Mouse (Mus musculus): ENCODE data around the gene 5830411N06Rik.

Gene 5830411N06Rik

DNA sequence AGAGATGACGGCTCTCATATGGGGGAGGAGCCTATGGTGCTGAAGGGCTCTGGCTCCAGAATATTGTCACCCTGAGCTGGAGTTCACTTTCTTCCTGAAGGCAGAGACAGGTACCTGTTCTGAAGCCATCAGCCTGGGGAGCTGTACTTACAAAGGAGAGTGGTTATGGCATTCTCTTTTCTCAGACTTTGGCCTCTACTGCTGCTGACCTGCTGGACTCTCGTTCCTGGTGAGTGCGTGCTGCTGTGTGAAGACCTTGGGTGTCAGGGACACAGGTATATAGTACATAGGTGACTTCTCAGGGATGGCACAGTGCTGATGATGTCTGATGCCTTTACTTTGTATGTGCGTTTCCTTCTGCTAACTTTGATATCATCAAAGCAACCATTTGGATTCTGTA lies at the start of gene 5830411N06Rik:
Gene 5830411N06Rik (plus strand): TSS at position 69 of the 400 bp plus-strand sequence.
- DNase-seq (ENCODE audit: low spot score), result no peak

DNA sequence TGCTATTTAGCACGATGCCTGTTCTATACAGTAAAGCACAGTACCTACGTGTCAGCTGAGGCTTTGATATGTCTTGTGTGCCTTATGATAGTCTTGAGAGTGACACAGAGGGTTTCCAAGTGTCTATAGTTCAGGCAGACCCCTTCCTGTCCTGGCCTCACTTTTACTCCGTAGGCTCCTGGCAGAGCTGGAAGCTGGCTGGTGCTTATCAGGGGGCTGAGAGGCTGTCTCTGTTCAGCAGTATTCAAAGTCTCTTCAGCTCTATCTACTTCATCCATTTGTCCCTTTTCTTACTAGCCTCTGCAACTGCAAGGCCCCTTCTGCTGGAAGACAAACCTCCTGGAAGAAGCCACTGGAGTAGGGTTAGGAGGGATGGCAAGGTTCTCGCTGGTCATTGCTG lies 46.0 kb upstream of the 5830411N06Rik start:
- DNase-seq (ENCODE audit: low spot score), result no peak

GRCm38 (mm10) chr7:140205864-140206263 lies 41.2 kb upstream of the 5830411N06Rik start, which contains the start of gene Olfr524:
Gene Olfr524, minus strand, starts transcription at chr7:140205964.
- no peak for DNase-seq (ENCODE audit: low spot score)

GRCm38 (mm10) chr7:140206904-140207303 lies 40.2 kb upstream of the 5830411N06Rik start:
- DNase-seq (ENCODE audit: low spot score), result no peak

DNA sequence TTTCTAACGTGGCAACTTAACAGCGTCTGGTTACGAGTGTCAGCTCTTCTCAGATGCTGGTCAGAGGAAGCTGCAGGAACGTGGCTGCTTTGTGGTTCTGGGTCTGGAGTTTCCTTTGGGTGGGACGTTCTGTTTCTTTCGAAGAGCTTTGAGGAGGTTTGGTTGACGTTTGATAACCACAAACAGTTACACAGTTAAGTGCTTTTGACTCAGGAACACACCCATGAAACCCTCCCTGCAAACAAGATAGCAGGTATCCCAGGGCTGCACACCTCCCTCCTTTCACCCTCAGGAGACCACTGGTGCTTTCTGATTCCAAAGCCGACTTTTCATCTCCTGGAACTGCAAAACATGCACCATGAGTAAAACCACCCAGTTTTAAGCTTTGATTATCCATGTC lies 38.9 kb upstream of the 5830411N06Rik start:
- DNase-seq (ENCODE audit: low spot score), result no peak

GRCm38 (mm10) chr7:140208677-140209076 lies 38.4 kb upstream of the 5830411N06Rik start:
- no peak for DNase-seq (ENCODE audit: low spot score)

DNA sequence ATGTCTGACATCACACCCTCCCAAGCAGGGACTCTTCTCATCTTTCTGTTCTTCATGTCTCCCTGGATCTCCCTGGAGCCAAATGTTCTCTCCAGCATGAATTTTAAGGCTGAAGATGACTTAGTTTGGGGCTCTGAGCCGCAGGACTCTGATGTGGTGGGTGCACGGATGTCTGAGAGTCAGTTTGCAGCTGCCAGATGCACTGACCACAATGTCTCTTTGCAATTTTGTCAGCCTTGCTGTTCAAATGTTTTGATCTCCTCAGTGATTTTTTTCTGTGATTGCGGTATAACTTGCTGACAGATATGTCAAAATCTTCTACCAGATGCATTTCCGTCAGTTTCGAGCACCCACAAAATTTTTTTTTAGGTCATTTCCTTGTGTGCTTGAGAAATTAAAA lies 33.2 kb upstream of the 5830411N06Rik start:
- DNase-seq (ENCODE audit: low spot score), result no peak

DNA sequence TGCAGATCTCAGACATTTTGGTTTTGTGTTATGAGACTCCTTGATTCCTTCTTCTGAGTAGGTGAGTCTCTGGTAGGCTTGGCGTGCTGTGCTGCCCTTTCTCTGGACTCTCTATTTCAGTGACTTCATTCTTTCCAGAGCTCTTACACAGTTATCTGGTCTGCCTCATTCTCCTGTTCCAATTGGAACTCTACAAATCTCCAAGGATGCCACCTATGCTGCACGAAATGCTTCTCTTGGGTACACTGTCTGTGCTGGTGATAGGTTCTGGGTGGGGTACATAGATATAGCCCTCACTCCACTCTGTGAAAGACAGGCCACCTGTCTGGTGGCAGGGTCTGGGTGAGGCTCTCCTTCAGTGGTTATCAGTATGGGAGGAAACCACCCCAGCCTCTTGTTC lies 29.1 kb upstream of the 5830411N06Rik start, which contains the start of gene Cd163l1:
Gene Cd163l1 (plus strand): TSS at position 301 of the 400 bp plus-strand sequence.
- no peak for DNase-seq (ENCODE audit: low spot score)

DNA sequence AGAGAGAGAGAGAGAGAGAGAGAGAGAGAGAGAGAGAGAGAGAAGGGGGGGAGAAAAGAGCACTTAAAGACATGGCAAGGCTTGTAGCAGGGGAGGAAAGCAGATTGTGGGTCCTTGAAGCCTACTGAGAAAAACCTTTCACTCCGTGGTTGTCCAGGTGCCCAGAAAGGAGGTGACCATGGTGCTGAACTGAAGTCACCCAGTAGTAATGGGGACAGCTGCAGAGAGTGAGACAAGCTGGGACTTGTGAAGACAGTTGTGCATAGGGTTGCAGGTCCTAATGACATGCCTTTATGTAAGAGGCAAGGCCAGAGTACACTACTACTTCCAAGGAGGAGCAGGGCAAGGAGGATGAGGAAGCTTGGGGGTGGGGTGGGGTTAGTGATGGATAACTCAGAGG lies 27.8 kb upstream of the 5830411N06Rik start:
- no peak for DNase-seq (ENCODE audit: low spot score)

GRCm38 (mm10) chr7:140220375-140220774 lies 26.7 kb upstream of the 5830411N06Rik start:
- no peak for DNase-seq (ENCODE audit: low spot score)

GRCm38 (mm10) chr7:140224209-140224608 lies 22.9 kb upstream of the 5830411N06Rik start:
- DNase-seq (ENCODE audit: low spot score), result no peak

GRCm38 (mm10) chr7:140228476-140228875 lies 18.6 kb upstream of the 5830411N06Rik start:
- DNase-seq (ENCODE audit: low spot score), result no peak

DNA sequence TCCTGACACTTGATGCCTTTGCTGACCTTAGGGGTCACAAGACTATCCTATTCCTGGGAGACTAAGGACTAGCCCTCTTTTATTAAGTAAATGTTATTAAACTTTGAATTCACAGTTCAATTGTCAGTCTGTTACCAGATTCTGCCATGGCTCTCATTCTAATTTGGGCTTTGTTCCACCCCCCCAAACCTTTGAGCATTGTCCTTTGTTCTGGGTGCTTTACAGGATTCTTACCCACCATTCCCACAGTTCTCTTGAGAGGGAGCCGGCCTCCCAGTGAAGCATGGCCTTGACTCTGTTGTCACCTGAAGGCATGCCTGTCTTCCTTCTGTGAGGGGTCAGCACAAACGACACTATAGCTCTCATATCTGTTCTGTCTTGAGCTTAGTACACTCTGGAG lies 16.1 kb upstream of the 5830411N06Rik start:
- no peak for DNase-seq (ENCODE audit: low spot score)

DNA sequence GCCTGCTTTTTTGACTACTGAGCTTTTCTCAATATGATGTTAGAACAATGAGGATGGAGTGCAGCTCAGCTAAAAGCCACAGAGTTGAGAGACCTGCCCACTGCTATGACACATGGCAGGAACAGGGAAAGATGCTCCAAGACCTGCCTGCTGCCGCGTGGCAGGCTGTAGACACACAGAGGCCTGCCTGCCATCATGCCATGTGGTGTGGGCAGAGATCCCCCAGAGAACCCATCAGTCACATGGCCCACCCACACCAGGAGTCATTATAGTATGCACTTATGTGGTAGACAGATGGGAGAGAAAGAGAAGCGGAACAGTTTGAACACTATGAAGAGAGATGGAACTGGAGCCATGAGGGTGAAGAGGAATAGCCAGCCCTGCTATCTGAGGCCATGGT lies 13.4 kb upstream of the 5830411N06Rik start:
- DNase-seq (ENCODE audit: low spot score), result no peak

GRCm38 (mm10) chr7:140253780-140254299 lies 6.8 kb downstream of the 5830411N06Rik start:
- DNase-seq (ENCODE audit: low spot score), result no peak

- DNase-seq (ENCODE audit: low spot score), result no peak
Measured at GRCm38 (mm10) chr7:140295746-140296145, 48.7 kb downstream of the 5830411N06Rik start.

- DNase-seq (ENCODE audit: low spot score), result no peak
Measured at GRCm38 (mm10) chr7:140296876-140297275, 49.8 kb downstream of the 5830411N06Rik start.

DNA sequence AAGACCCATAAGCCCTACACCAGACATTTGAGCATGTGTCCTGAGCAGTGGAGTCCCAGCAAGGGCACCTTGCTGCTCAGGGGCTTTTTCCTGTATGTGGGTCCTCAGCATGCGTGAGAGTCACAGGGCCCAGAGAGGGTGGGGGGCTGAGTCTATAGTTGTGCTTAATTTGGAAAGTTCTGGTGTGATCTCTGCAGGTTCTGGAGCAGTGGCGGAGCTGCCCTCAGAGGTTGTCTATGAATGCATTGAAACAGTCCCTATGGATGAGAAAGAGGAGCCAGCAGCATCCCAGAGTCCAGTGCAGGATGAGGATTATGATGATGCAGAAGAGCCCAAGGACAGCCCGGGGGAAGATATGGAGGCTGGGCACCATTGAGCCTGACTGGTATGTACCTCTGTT lies 52.3 kb downstream of the 5830411N06Rik start:
- no peak for DNase-seq (ENCODE audit: low spot score)

- no peak for DNase-seq (ENCODE audit: low spot score)
Measured at GRCm38 (mm10) chr7:140319861-140320385, 72.8 kb downstream of the 5830411N06Rik start.

- DNase-seq (ENCODE audit: low spot score), result no peak
Measured at GRCm38 (mm10) chr7:140320558-140320957, 73.5 kb downstream of the 5830411N06Rik start, which contains the start of gene Olfr525. Gene Olfr525, plus strand, starts transcription at chr7:140320858.

DNA sequence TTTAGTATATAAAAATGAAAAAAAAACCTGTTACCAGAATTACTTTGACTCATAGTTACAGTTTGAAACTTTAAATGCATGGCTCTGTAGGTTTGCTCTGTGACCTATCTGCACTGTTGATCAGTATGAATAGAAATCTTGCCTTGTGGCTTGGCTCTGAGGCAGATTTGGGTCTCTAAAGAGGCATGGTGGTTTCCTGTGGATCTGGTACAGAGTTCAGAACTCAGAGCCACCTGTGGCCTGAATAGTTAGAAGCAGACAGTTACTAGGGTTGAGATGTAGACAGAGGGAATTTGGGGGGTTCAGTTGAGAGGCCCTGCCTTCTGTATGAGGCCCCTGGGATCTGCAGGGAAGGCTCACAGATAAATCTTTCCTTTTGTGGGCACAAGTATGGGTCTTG lies 74.1 kb downstream of the 5830411N06Rik start:
- DNase-seq (ENCODE audit: low spot score), result no peak

DNA sequence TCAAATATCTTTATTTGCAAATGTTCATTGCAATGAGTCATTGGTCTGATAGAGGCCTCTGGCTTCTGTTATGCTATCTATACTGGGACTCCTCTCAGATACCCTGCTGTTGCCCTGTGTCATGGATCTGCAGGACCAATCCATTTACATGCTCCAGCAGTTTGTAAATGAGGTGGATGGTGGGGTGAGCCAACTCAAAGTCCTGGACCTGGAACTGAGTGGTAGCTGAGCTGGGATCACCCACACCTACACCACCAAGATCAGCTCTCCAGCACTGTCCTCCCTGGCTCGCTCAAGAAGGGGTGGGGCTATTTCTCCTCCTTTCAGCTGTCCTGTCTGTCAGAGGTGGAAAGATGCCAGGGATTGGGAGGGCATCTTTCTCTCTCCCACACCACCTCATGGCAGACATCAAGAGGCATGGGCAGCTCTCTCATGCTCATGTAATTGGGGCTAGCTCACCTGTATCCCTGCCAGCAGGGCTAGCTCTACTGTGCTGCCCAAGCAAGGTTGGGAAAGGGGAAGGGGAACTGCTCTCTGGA lies 82.8 kb downstream of the 5830411N06Rik start:
- no peak for DNase-seq (ENCODE audit: low spot score)

DNA sequence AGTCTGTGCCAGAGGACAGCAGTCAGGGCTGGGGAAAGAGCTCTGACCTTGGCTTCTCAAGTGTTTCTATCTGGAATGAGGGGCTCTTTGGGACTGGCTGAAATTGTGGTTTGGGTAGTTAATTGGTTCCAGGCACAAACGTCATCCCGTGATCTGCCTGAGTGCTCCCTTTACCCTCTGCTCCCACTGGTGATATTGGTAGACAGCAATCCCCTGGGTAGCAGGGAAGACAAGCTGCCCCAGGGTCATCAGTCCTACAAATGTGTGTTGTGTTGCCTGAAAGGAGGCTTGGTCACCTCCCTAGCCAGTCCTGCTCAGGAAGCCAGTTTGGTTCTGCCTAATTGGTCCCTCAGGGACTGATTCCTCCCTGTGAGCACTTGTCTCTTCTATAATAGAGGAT lies 86.6 kb downstream of the 5830411N06Rik start, which contains the start of gene Olfr527:
Gene Olfr527 (plus strand): TSS at position 301 of the 400 bp plus-strand sequence.
- DNase-seq (ENCODE audit: low spot score), result no peak

Data from testis, postnatal 14 days (tissue).